Mouse (Mus musculus): ENCODE results near the gene Ino80e. TPM values are rescaled to one million over a fixed set of nuclear protein-coding genes. Genes with fewer than 3 reads are reported as not detected.

Gene Ino80e
- polyA plus RNA-seq, 1 experiment from 2014 or later, result 93.5 TPM

DNA sequence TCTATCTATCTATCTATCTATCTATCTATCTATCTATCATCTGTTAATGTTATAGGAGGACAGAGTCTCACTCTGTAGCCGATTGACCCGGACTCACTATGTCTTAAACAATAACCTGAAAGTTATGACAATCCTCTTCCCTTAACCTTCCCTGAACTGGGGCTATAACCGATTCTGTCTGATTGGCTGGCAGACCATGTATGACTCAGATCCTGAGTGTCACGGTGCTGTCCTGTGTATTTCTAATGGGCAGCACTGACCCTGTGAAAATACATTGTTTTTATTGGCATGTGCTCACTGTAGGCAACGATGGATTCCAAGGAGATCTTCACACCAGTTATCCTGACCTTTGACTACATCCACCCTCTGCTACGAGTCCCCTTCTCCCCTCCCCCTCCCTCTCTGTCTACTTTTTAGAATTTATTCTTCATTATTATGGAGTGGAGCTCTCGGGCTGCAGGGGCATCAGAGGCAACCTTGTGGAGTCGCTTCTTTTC is 46.4 kb downstream of the Ino80e start:
- Histone ChIP-seq H3K9me3 (ENCODE audit: control insufficient read depth, low read length) (no peaks in the 10 kb centered on the region), H3K4me1 (ENCODE audit: control insufficient read depth, insufficient read depth, low read length) (no peaks in the 10 kb centered on the region), H3K27ac (replicated peaks; ENCODE audit: low read depth, low read length) (no peak overlapping the region), H3K4me2 (ENCODE audit: low read length) (no peak overlapping the region), H3K9ac (replicated peaks; ENCODE audit: low read length) (no peak overlapping the region), H3K4me3 (replicated peaks; ENCODE audit: low read depth, low read length) (no peak overlapping the region), H3K36me3 (ENCODE audit: control insufficient read depth, insufficient read depth, low read length) (no peaks in the 10 kb centered on the region), H3K27me3 (ENCODE audit: control insufficient read depth, insufficient read depth, low read length) (no peaks in the 10 kb centered on the region)
- WGBS, result 60% methylated on average over 8 of the region's 8 CpGs
- ATAC-seq (ENCODE audit: low FRiP score, low TSS enrichment) (no peak), DNase-seq (no peak)

DNA sequence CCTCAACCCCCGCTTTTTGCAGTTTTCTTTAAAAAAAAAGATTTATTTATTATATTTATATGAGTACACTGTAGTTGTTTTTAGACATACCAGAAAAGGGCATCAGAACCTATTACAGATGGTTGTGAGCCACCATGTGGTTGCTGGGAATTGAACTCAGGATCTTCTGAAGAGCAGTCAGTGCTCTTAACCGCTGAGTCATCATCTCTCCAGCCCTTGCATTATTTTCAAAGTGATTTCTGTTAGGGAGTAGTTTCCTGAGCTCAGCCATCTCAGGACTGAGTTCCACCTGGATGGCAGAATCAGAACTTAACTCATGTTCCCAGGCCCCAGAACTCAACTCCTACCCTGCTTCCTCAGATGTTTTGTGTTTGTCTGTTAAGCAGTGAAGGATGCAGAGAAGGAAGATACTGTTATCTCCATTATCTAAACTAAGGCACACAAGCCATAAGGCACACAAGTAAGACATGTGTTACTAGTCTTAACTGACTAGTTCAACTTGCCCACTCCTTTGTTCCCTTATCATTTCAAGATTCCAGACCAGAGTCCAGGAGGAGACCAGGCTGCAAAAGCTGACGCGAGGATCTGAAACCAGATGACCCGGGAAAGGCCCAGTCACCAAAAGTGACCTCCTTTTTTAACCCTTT is 52.3 kb downstream of the Ino80e start:
- WGBS, result 75% methylated on average over 5 of the region's 5 CpGs
- Histone ChIP-seq H3K9ac (replicated peaks; ENCODE audit: low read length) (no peak overlapping the region), H3K36me3 (ENCODE audit: control insufficient read depth, insufficient read depth, low read length) (no peaks in the 10 kb centered on the region), H3K4me3 (replicated peaks; ENCODE audit: low read depth, low read length) (no peak overlapping the region; the same call in 1 of the 2 replicates), H3K4me2 (ENCODE audit: low read length) (peak overlapping the region; percentile 89; the same call in 1 of the 2 replicates), H3K27me3 (ENCODE audit: control insufficient read depth, insufficient read depth, low read length) (no peaks in the 10 kb centered on the region), H3K27ac (replicated peaks; ENCODE audit: low read depth, low read length) (no peak overlapping the region), H3K9me3 (ENCODE audit: control insufficient read depth, low read length) (no peaks in the 10 kb centered on the region), H3K4me1 (ENCODE audit: control insufficient read depth, insufficient read depth, low read length) (peaks cover 13% of the 10 kb centered on the region)
- DNase-seq (no peak), ATAC-seq (ENCODE audit: low FRiP score, low TSS enrichment) (no peak)

DNA sequence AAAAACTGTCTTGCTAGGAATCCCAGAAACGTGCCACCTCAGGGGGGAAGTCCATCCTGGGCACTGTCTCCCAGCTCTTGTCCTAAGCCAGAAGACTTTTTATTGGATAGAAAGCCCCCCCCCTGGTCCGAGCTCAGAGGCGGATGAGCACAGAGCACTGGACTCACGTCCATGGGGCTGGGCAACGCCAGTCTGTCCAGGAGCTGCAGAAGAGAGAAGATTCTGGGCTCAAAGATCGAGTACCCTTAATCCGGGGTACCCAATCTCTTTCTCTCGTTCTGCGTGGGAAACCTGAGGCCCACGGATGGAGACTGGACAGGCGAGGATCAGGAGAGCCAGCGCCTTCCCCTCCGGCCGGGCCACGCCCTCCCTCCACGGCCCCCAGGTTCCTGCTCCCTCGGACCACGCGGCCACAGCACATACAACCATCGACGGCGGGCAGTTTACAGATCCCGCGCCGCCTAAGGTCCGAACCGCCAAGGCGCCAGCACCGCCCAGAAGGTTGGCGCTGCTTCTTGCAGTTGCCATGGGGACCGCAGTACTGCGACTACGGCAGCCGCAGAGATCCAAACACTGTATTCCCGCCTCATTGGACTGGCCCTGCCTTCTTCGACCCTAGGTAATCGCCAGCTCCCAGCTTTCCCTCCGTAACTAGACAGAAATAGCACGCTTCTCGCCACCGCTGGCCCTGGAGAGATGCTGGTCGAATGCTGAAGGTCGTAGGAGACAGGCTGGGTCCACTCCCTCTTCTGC is 53.3 kb downstream of the Ino80e start:
- Histone ChIP-seq H3K27ac (replicated peaks; ENCODE audit: low read depth, low read length) (peak overlapping the region; percentile 66), H3K4me3 (replicated peaks; ENCODE audit: low read depth, low read length) (peak overlapping the region; percentile 68), H3K4me1 (ENCODE audit: control insufficient read depth, insufficient read depth, low read length) (peaks cover 13% of the 10 kb centered on the region), H3K27me3 (ENCODE audit: control insufficient read depth, insufficient read depth, low read length) (no peaks in the 10 kb centered on the region), H3K36me3 (ENCODE audit: control insufficient read depth, insufficient read depth, low read length) (no peaks in the 10 kb centered on the region), H3K4me2 (ENCODE audit: low read length) (peak overlapping the region; percentile 89), H3K9me3 (ENCODE audit: control insufficient read depth, low read length) (no peaks in the 10 kb centered on the region), H3K9ac (replicated peaks; ENCODE audit: low read length) (peak overlapping the region; percentile 74)
- WGBS, result under 1% methylated on average over 43 of the region's 43 CpGs
- ATAC-seq (ENCODE audit: low FRiP score, low TSS enrichment), result peak; percentile 91
- peak; percentile 92 for DNase-seq

DNA sequence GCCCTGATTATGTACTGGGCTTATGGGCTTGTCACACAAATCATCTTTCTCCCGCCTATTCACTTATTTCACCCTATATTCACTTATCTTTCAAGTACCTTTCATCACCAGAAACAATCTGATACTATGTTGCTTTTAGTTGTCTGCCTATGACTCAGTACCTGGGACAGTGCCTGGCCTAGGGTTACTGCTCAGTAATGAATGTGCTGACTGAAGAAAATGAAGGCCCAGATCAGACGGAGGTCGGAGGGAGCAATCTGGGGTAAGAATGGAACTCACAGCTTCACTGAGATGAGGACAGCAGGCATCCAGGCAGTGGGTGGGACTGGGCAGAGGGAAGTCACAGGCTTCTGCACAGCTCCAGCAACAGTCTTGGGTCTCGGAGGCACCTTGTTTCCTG is 54.8 kb downstream of the Ino80e start:
- Histone ChIP-seq H3K27me3 (ENCODE audit: control insufficient read depth, insufficient read depth, low read length) (no peaks in the 10 kb centered on the region), H3K9me3 (ENCODE audit: control insufficient read depth, low read length) (no peaks in the 10 kb centered on the region), H3K4me2 (ENCODE audit: low read length) (no peak overlapping the region), H3K36me3 (ENCODE audit: control insufficient read depth, insufficient read depth, low read length) (no peaks in the 10 kb centered on the region), H3K4me1 (ENCODE audit: control insufficient read depth, insufficient read depth, low read length) (peaks cover 13% of the 10 kb centered on the region), H3K27ac (replicated peaks; ENCODE audit: low read depth, low read length) (no peak overlapping the region), H3K4me3 (replicated peaks; ENCODE audit: low read depth, low read length) (no peak overlapping the region), H3K9ac (replicated peaks; ENCODE audit: low read length) (no peak overlapping the region)
- ATAC-seq (ENCODE audit: low FRiP score, low TSS enrichment) (no peak), DNase-seq (no peak)
- WGBS, result 72% methylated on average over 4 of the region's 4 CpGs

DNA sequence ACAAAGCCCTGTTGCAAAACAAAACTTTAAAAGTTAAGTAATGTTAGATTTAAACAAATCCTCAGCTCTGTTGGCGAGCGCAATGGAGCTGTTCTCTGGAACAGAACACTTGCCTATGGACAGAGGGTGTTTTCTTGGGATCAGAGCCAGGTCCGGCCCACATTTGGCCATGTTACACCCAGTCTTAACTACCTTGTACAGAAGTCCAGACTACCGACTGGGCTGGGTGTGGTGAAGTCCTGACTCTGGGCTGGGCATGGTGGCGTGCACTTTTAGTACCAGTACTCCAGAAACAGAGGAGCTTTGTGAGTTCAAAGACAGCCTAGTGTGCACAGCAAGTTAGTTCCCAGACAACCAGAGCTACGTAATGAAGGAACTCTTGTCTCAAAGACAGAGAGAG is 55.2 kb downstream of the Ino80e start:
- DNase-seq, result no peak
- no peak overlapping the region for H3K4me2 ChIP-seq (ENCODE audit: low read length)
- H3K27ac ChIP-seq (replicated peaks; ENCODE audit: low read depth, low read length), result no peak overlapping the region
- no peak overlapping the region for H3K4me3 ChIP-seq (replicated peaks; ENCODE audit: low read depth, low read length)
- 93% methylated on average over 6 of the region's 6 CpGs for WGBS
- peaks cover 13% of the 10 kb centered on the region for H3K4me1 ChIP-seq (ENCODE audit: control insufficient read depth, insufficient read depth, low read length)
- no peak for ATAC-seq (ENCODE audit: low FRiP score, low TSS enrichment)
- H3K36me3 ChIP-seq (ENCODE audit: control insufficient read depth, insufficient read depth, low read length), result no peaks in the 10 kb centered on the region
- no peaks in the 10 kb centered on the region for H3K27me3 ChIP-seq (ENCODE audit: control insufficient read depth, insufficient read depth, low read length)
- H3K9ac ChIP-seq (replicated peaks; ENCODE audit: low read length), result no peak overlapping the region
- no peaks in the 10 kb centered on the region for H3K9me3 ChIP-seq (ENCODE audit: control insufficient read depth, low read length)

DNA sequence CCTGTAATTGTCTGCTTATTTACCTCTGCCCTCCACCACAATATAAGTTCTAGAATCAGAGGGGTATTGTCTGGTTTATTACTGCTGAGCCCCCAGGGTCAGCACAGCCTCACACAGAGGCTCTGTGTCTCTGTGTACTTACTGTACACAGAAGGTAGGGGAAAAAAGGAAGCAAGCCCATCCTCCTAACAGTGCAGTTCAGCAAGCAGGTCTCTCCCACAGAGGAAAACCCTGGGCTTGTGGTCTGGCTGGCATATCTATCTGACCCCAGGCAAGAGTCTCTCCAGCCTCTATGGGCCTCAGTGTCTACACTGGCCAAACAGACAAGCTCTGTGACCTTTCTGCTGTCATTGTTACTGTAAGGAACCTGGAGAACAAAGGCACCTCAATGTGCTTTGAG is 58.4 kb downstream of the Ino80e start:
- H3K9me3 ChIP-seq (ENCODE audit: control insufficient read depth, low read length), result no peaks in the 10 kb centered on the region
- no peak for ATAC-seq (ENCODE audit: low FRiP score, low TSS enrichment)
- H3K9ac ChIP-seq (replicated peaks; ENCODE audit: low read length), result no peak overlapping the region

DNA sequence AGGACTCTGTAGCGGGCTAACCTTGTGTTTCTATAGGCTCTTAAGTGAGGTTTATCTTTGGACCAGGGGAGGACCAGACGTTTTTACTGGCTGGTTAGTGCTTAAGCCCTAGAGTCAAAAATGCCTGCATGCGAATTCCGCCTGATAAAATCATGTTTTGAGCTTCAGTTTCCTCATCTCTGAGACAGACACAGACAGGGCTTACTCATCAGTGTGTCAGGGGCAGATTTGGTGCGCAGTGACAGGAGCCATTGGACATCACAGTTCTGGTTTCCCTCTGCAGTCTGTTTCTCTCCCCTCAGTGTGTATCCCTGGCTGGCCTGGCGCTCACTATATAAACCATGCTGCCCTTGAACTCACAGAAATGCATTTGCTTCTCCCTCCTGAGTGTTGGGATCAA is 59.0 kb downstream of the Ino80e start:
- Histone ChIP-seq H3K9ac (replicated peaks; ENCODE audit: low read length) (no peak overlapping the region), H3K4me1 (ENCODE audit: control insufficient read depth, insufficient read depth, low read length) (peaks cover 14% of the 10 kb centered on the region), H3K4me2 (ENCODE audit: low read length) (no peak overlapping the region), H3K4me3 (replicated peaks; ENCODE audit: low read depth, low read length) (no peak overlapping the region), H3K36me3 (ENCODE audit: control insufficient read depth, insufficient read depth, low read length) (no peaks in the 10 kb centered on the region), H3K27ac (replicated peaks; ENCODE audit: low read depth, low read length) (no peak overlapping the region), H3K27me3 (ENCODE audit: control insufficient read depth, insufficient read depth, low read length) (no peaks in the 10 kb centered on the region), H3K9me3 (ENCODE audit: control insufficient read depth, low read length) (no peaks in the 10 kb centered on the region)
- 95% methylated on average over 6 of the region's 6 CpGs for WGBS
- DNase-seq (no peak), ATAC-seq (ENCODE audit: low FRiP score, low TSS enrichment) (no peak)

More for the DNA sequence above, 58.4 kb downstream of the Ino80e start:
- no peak overlapping the region for H3K4me2 ChIP-seq (ENCODE audit: low read length)
- H3K36me3 ChIP-seq (ENCODE audit: control insufficient read depth, insufficient read depth, low read length), result no peaks in the 10 kb centered on the region
- no peaks in the 10 kb centered on the region for H3K27me3 ChIP-seq (ENCODE audit: control insufficient read depth, insufficient read depth, low read length)
- H3K27ac ChIP-seq (replicated peaks; ENCODE audit: low read depth, low read length), result no peak overlapping the region
- peaks cover 17% of the 10 kb centered on the region for H3K4me1 ChIP-seq (ENCODE audit: control insufficient read depth, insufficient read depth, low read length)
- no peak for DNase-seq
- H3K4me3 ChIP-seq (replicated peaks; ENCODE audit: low read depth, low read length), result no peak overlapping the region

DNA sequence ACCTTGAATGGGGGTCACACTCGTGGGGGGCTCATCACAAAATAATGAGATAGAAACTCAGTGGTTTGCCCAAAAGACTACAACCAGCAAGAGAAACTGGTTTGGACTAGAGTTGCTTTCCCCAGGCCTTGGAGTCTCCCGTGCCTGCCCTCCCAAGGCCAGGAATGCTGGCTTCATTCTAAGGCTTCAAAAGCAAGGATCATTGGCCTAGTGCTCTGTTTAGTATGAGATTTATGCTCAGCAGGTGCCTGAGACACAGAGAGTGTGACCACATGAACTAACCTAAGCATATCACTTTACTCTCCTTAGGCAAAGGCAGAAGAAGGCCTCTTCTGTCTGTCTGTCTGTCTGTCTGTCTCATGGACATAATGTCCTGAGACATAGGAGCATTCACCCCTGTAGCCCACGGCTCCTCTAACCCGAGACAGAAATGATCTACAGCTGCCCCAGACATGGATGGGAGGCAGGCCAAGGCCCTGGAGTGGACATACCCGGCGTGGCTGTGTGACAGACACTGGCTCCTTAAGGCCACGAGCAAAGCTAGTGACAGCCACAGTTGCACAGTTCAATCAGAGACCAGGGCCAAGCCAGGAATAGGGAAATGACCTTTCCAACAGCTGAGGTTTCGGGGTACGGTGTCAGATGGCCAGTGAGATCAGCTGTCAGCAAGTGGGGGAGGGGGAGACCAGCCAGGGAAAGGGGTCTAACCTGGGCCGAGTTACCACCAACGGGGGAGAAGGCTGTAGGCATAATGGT is 59.9 kb downstream of the Ino80e start:
- WGBS, result 93% methylated on average over 11 of the region's 11 CpGs
- H3K4me1 ChIP-seq (ENCODE audit: control insufficient read depth, insufficient read depth, low read length), result peaks cover 18% of the 10 kb centered on the region
- H3K27me3 ChIP-seq (ENCODE audit: control insufficient read depth, insufficient read depth, low read length), result no peaks in the 10 kb centered on the region
- ATAC-seq (ENCODE audit: low FRiP score, low TSS enrichment) (no peak), DNase-seq (no peak)
- no peak overlapping the region for H3K9ac ChIP-seq (replicated peaks; ENCODE audit: low read length)
- no peaks in the 10 kb centered on the region for H3K9me3 ChIP-seq (ENCODE audit: control insufficient read depth, low read length)
- no peak overlapping the region for H3K4me2 ChIP-seq (ENCODE audit: low read length)
- H3K27ac ChIP-seq (replicated peaks; ENCODE audit: low read depth, low read length), result no peak overlapping the region
- H3K4me3 ChIP-seq (replicated peaks; ENCODE audit: low read depth, low read length), result no peak overlapping the region
- H3K36me3 ChIP-seq (ENCODE audit: control insufficient read depth, insufficient read depth, low read length), result no peaks in the 10 kb centered on the region
